Mouse (Mus musculus) hindbrain, embryonic 12.5 days (tissue): ENCODE measurements around the gene Gm4858. TPM values are rescaled to one million over a fixed set of nuclear protein-coding genes. Genes with fewer than 3 reads are reported as not detected.
A peak's percentile ranks its signal among the peaks of the same experiment; 100 is the strongest.
"Not testable (repeated sequence)": the region's sequence is repeated elsewhere in the genome, so short reads cannot be mapped to it uniquely, and the experiment has no call there.

Source experiments
- ATAC-seq: fragments of 200-750 bp; cut with Nextera tagmentation; 2 replicates; pipeline ENCODE4 v1.8.0; 2017; ENCODE audit warnings: moderate TSS enrichment; ENCODE audit not compliant: low FRiP score
- H3K27ac ChIP-seq: fragments of 300-500 bp; sonication (generic); 2 replicates; pipeline ENCODE4 v1.5.1; 2016; ENCODE audit warnings: mild to moderate bottlenecking
- H3K27me3 ChIP-seq: fragments of 300-500 bp; sonication (generic); 2 replicates; pipeline ENCODE4 v1.6.1; 2016; ENCODE audit warnings: mild to moderate bottlenecking
- H3K36me3 ChIP-seq: fragments of 300-500 bp; sonication (generic); 2 replicates; pipeline ENCODE4 v1.6.1; 2016; ENCODE audit warnings: mild to moderate bottlenecking
- H3K4me1 ChIP-seq: fragments of 300-500 bp; sonication (generic); 2 replicates; pipeline ENCODE4 v1.6.1; 2016
- H3K4me2 ChIP-seq: fragments of 300-500 bp; sonication (generic); replicated peaks from 2 replicates; pipeline ENCODE4 v1.6.1; 2016; ENCODE audit warnings: mild to moderate bottlenecking
- H3K4me3 ChIP-seq: fragments of 300-500 bp; sonication (generic); 2 replicates; pipeline ENCODE4 v1.5.1; 2016; ENCODE audit warnings: mild to moderate bottlenecking
- H3K9ac ChIP-seq: fragments of 300-500 bp; sonication (generic); 2 replicates; pipeline ENCODE4 v1.6.1; 2016; ENCODE audit warnings: mild to moderate bottlenecking, moderate library complexity
- H3K9me3 ChIP-seq: fragments of 300-500 bp; sonication (generic); replicated peaks from 2 replicates; pipeline ENCODE4 v1.6.1; 2016; ENCODE audit warnings: mild to moderate bottlenecking
- WGBS: fragments of 180-500 bp; shearing (Covaris S2); methylation state at CpG from one replicate; pipeline ENCODE4 v1.1.7; 2016; 5-methylcytosine and 5-hydroxymethylcytosine counted together
- polyA plus RNA-seq: library from polyadenylated mRNA; unstranded; fragments of >200 nt; fragmentation: Nextera tagmentation; extraction: Ambion mirVana; gene quantifications from 2 replicates; pipeline ENCODE4 v1.2.1, GENCODE M21; 2016

Gm4858 gene
- polyA plus RNA-seq = not detected in 2 replicates

GRCm38 (mm10) chr3:93068523-93068922 is at the start of gene Gm4858:
TSS of gene Gm4858 (plus strand) at chr3:93068823.
- H3K4me2 ChIP-seq, ATAC-seq, H3K9ac ChIP-seq, H3K9me3 ChIP-seq, H3K27ac ChIP-seq, H3K4me1 ChIP-seq, H3K27me3 ChIP-seq, H3K36me3 ChIP-seq, H3K4me3 ChIP-seq: not testable (repeated sequence)

- ATAC-seq = no peak
- H3K27ac ChIP-seq = no peak within 1 kb of the TSS
- WGBS = 89% methylated on average over 2 of the region's 2 CpGs
Measured at GRCm38 (mm10) chr3:93018960-93019359, 49.7 kb upstream of the Gm4858 start, which contains the start of gene Lce1m. TSS of gene Lce1m (minus strand) at chr3:93019060.

GRCm38 (mm10) chr3:93021171-93021570 is 47.5 kb upstream of the Gm4858 start:
- no peak overlapping the region for H3K9ac ChIP-seq
- no peak overlapping the region for H3K4me3 ChIP-seq
- no peaks in the 10 kb centered on the region for H3K36me3 ChIP-seq
- H3K4me2 ChIP-seq = no peak overlapping the region
- ATAC-seq = no peak
- no peaks in the 10 kb centered on the region for H3K4me1 ChIP-seq
- WGBS = 84% methylated on average over 1 of the region's 1 CpGs
- peaks cover 4% of the 10 kb centered on the region; the same call in 1 of the 2 replicates for H3K27me3 ChIP-seq
- no peak overlapping the region for H3K27ac ChIP-seq
- H3K9me3 ChIP-seq = no peaks in the 10 kb centered on the region

More at GRCm38 (mm10) chr3:93018960-93019359, 49.7 kb upstream of the Gm4858 start, which contains the start of gene Lce1m:
- no peak within 1 kb of the TSS for H3K4me3 ChIP-seq
- no peak within 1 kb of the TSS for H3K4me2 ChIP-seq
- H3K9ac ChIP-seq = no peak within 1 kb of the TSS
- no peaks in the 10 kb centered on the region for H3K9me3 ChIP-seq
- peaks cover 11% of the 10 kb centered on the region; the same call in 1 of the 2 replicates for H3K4me1 ChIP-seq
- H3K36me3 ChIP-seq = no peaks in the 10 kb centered on the region
- peaks cover 4% of the 10 kb centered on the region; the same call in 1 of the 2 replicates for H3K27me3 ChIP-seq

- Histone ChIP-seq H3K27ac (no peak overlapping the region), H3K4me3 (no peak overlapping the region), H3K9me3 (no peaks in the 10 kb centered on the region), H3K27me3 (no peaks in the 10 kb centered on the region), H3K4me1 (no peaks in the 10 kb centered on the region), H3K9ac (no peak overlapping the region), H3K36me3 (no peaks in the 10 kb centered on the region), H3K4me2 (no peak overlapping the region)
- no peak for ATAC-seq
- WGBS = 79% methylated on average over 3 of the region's 3 CpGs
Measured at GRCm38 (mm10) chr3:93023411-93024184, 45.0 kb upstream of the Gm4858 start.

- no peaks in the 10 kb centered on the region for H3K9me3 ChIP-seq
- H3K36me3 ChIP-seq = no peaks in the 10 kb centered on the region
- no peak overlapping the region for H3K27ac ChIP-seq
- 97% methylated on average over 2 of the region's 2 CpGs for WGBS
- no peak overlapping the region for H3K9ac ChIP-seq
- no peaks in the 10 kb centered on the region for H3K4me1 ChIP-seq
- no peaks in the 10 kb centered on the region for H3K27me3 ChIP-seq
- no peak overlapping the region for H3K4me3 ChIP-seq
- no peak overlapping the region for H3K4me2 ChIP-seq
- ATAC-seq = no peak
Measured at GRCm38 (mm10) chr3:93025486-93025885, 43.1 kb upstream of the Gm4858 start.

- Histone ChIP-seq H3K4me2 (no peak overlapping the region), H3K27ac (no peak overlapping the region), H3K27me3 (no peaks in the 10 kb centered on the region), H3K36me3 (no peaks in the 10 kb centered on the region), H3K9me3 (no peaks in the 10 kb centered on the region), H3K4me3 (no peak overlapping the region), H3K4me1 (no peaks in the 10 kb centered on the region), H3K9ac (no peak overlapping the region)
- ATAC-seq = peak; percentile 81
- WGBS = 58% methylated on average over 5 of the region's 5 CpGs
Measured at GRCm38 (mm10) chr3:93031450-93031849, 37.2 kb upstream of the Gm4858 start.

GRCm38 (mm10) chr3:93050182-93050581 is 18.4 kb upstream of the Gm4858 start:
- Histone ChIP-seq H3K27me3 (no peaks in the 10 kb centered on the region), H3K4me3 (no peak overlapping the region), H3K4me1 (no peaks in the 10 kb centered on the region), H3K9ac (no peak overlapping the region), H3K4me2 (no peak overlapping the region), H3K9me3 (no peaks in the 10 kb centered on the region), H3K36me3 (no peaks in the 10 kb centered on the region), H3K27ac (no peak overlapping the region)
- no peak for ATAC-seq
- 97% methylated on average over 1 of the region's 1 CpGs for WGBS

- 58% methylated on average over 10 of the region's 10 CpGs for WGBS
- Histone ChIP-seq H3K27ac (no peak overlapping the region), H3K9ac (no peak overlapping the region), H3K9me3 (no peaks in the 10 kb centered on the region), H3K4me1 (no peaks in the 10 kb centered on the region), H3K4me2 (no peak overlapping the region), H3K4me3 (no peak overlapping the region), H3K36me3 (no peaks in the 10 kb centered on the region), H3K27me3 (no peaks in the 10 kb centered on the region)
- no peak for ATAC-seq
Measured at GRCm38 (mm10) chr3:93052826-93053474, 15.7 kb upstream of the Gm4858 start.

- H3K4me3 ChIP-seq = no peak overlapping the region
- no peak for ATAC-seq
- no peaks in the 10 kb centered on the region for H3K4me1 ChIP-seq
- H3K4me2 ChIP-seq = no peak overlapping the region
- H3K9me3 ChIP-seq = no peaks in the 10 kb centered on the region
- WGBS = 77% methylated on average over 2 of the region's 2 CpGs
- no peaks in the 10 kb centered on the region for H3K36me3 ChIP-seq
- no peaks in the 10 kb centered on the region for H3K27me3 ChIP-seq
- no peak overlapping the region for H3K9ac ChIP-seq
- no peak overlapping the region for H3K27ac ChIP-seq
Measured at GRCm38 (mm10) chr3:93086631-93087030, 18.0 kb downstream of the Gm4858 start.

- H3K27me3 ChIP-seq, ATAC-seq, H3K9ac ChIP-seq, H3K4me3 ChIP-seq, H3K9me3 ChIP-seq, H3K4me1 ChIP-seq, H3K36me3 ChIP-seq, H3K4me2 ChIP-seq, H3K27ac ChIP-seq: not testable (repeated sequence)
- 29% methylated on average over 1 of the region's 1 CpGs for WGBS
Measured at GRCm38 (mm10) chr3:93093581-93093980, 25.0 kb downstream of the Gm4858 start.

- Histone ChIP-seq H3K4me2 (no peak overlapping the region), H3K9me3 (no peaks in the 10 kb centered on the region), H3K27me3 (no peaks in the 10 kb centered on the region), H3K9ac (no peak overlapping the region), H3K4me3 (no peak overlapping the region), H3K27ac (no peak overlapping the region), H3K36me3 (no peaks in the 10 kb centered on the region), H3K4me1 (no peaks in the 10 kb centered on the region)
- 58% methylated on average over 2 of the region's 2 CpGs for WGBS
- ATAC-seq = no peak
Measured at GRCm38 (mm10) chr3:93096447-93096846, 27.8 kb downstream of the Gm4858 start.

- Histone ChIP-seq H3K9me3 (no peaks in the 10 kb centered on the region), H3K9ac (no peak overlapping the region), H3K36me3 (no peaks in the 10 kb centered on the region), H3K27ac (no peak overlapping the region), H3K27me3 (no peaks in the 10 kb centered on the region), H3K4me2 (no peak overlapping the region), H3K4me3 (no peak overlapping the region), H3K4me1 (no peaks in the 10 kb centered on the region)
- 47% methylated on average over 5 of the region's 5 CpGs for WGBS
- no peak for ATAC-seq
Measured at GRCm38 (mm10) chr3:93111668-93112067, 43.0 kb downstream of the Gm4858 start.
